In genomic region chr13:56144021-56144420, GRCm38 (mm10) we compare ENCODE assay signal across 17 mouse cellular contexts. TPM values are rescaled to one million over a fixed set of nuclear protein-coding genes. Genes with fewer than 3 reads are reported as not detected.
DNase-seq lines count a peak whose midpoint lies in the region; ATAC-seq and TF ChIP-seq lines count a peak whose summit lies in the region.
"Had no signal": no experiment of that assay in that cellular context is flagged by ENCODE, and none has a peak within 500 bp of the region (broad histone marks: within the 10 kb centered on the region; RNA-seq: fewer than 3 reads in every experiment).

No protein-coding gene starts in this region.

- DNase-seq in kidney, adult 18-20 months, result peak; percentile 13
- DNase-seq in kidney, adult 8-10 months, result peak; percentile 24 to 57
- peak; percentile 27 to 38 for DNase-seq in kidney, postnatal 4 days
- no peak for DNase-seq in limb, embryonic 10.5 days (ENCODE audit: low spot score)
- DNase-seq in right cerebral cortex, postnatal 25 days, result no peak
- no peak for DNase-seq in embryo, embryonic 11 days
- DNase-seq: adrenal gland, adult 2 months; cerebellum, adult 2 months; retina, postnatal 1 day had no signal

- WGBS in kidney, embryonic 14.5 days, result 66% methylated on average over 2 of the region's 2 CpGs
- 52% methylated on average over 2 of the region's 2 CpGs for WGBS in limb, embryonic 10.5 days

- H3K27ac ChIP-seq in kidney, embryonic 14.5 days (ENCODE audit: low read depth, low read length), result no peak overlapping the region
- H3K27ac ChIP-seq in limb, embryonic 10.5 days, result no peak overlapping the region
- H3K27ac ChIP-seq: embryonic facial prominence, embryonic 10.5 days; heart, embryonic 13.5 days; hindbrain, embryonic 13.5 days; liver, embryonic 12.5 days had no signal

- H3K4me3 ChIP-seq in kidney, embryonic 14.5 days (ENCODE audit: low read length), result no peak overlapping the region
- peak overlapping the region; percentile 45; the same call in 1 of the 2 replicates for H3K4me3 ChIP-seq in E14TG2a.4 (replicated peaks; ENCODE audit: low read length)
- H3K4me3 ChIP-seq in limb, embryonic 10.5 days, result no peak overlapping the region
- H3K4me3 ChIP-seq: embryonic facial prominence, embryonic 10.5 days; heart, embryonic 13.5 days; hindbrain, embryonic 13.5 days; liver, embryonic 12.5 days had no signal

- H3K4me2 ChIP-seq in kidney, embryonic 14.5 days (replicated peaks; ENCODE audit: low read depth, low read length), result no peak overlapping the region
- H3K4me2 ChIP-seq: heart, embryonic 13.5 days; hindbrain, embryonic 13.5 days; liver, embryonic 12.5 days; midbrain, embryonic 11.5 days had no signal

- H3K4me1 ChIP-seq in kidney, embryonic 14.5 days (ENCODE audit: control insufficient read depth, insufficient read depth, low read length), result peaks cover 10% of the 10 kb centered on the region
- H3K4me1 ChIP-seq in E14TG2a.4 (replicated peaks; ENCODE audit: low read depth, low read length), result peaks cover 82% of the 10 kb centered on the region
- peaks cover 46% of the 10 kb centered on the region for H3K4me1 ChIP-seq in limb, embryonic 10.5 days
- H3K4me1 ChIP-seq: hindbrain, embryonic 13.5 days had no signal

- ATAC-seq in kidney, embryonic 14.5 days (ENCODE audit: low FRiP score, low TSS enrichment), result no peak
- ATAC-seq: inflammation-experienced regulatory T-cells, adult 6 months; liver, embryonic 12.5 days had no signal

- H3K9me3 ChIP-seq in kidney, embryonic 14.5 days (ENCODE audit: control insufficient read depth, low read length), result no peaks in the 10 kb centered on the region
- H3K9me3 ChIP-seq in E14TG2a.4 (ENCODE audit: low read length), result no peaks in the 10 kb centered on the region
- no peaks in the 10 kb centered on the region for H3K9me3 ChIP-seq in limb, embryonic 10.5 days (replicated peaks)
- H3K9me3 ChIP-seq: embryonic facial prominence, embryonic 10.5 days; heart, embryonic 13.5 days; hindbrain, embryonic 13.5 days; liver, embryonic 12.5 days had no signal

- TF ChIP-seq CTCF in E14TG2a.4 (conservative IDR thresholded peaks at IDR 0.05; ENCODE audit: low read length), result no peak

- no peaks in the 10 kb centered on the region for H3K27me3 ChIP-seq in kidney, embryonic 14.5 days (ENCODE audit: control insufficient read depth, insufficient read depth, low read length)
- peaks cover 9% of the 10 kb centered on the region for H3K27me3 ChIP-seq in E14TG2a.4 (ENCODE audit: insufficient read depth, low read length)
- H3K27me3 ChIP-seq in limb, embryonic 10.5 days (ENCODE audit: low read depth, poor library complexity, severe bottlenecking), result no peaks in the 10 kb centered on the region
- H3K27me3 ChIP-seq: heart, embryonic 13.5 days; liver, embryonic 12.5 days had no signal

- no peaks in the 10 kb centered on the region for H3K36me3 ChIP-seq in kidney, embryonic 14.5 days (ENCODE audit: control insufficient read depth, insufficient read depth, low read length)
- no peaks in the 10 kb centered on the region for H3K36me3 ChIP-seq in E14TG2a.4 (ENCODE audit: insufficient read depth, low read length)
- no peaks in the 10 kb centered on the region for H3K36me3 ChIP-seq in limb, embryonic 10.5 days
- H3K36me3 ChIP-seq: embryonic facial prominence, embryonic 10.5 days; heart, embryonic 13.5 days; hindbrain, embryonic 13.5 days; liver, embryonic 12.5 days had no signal

- H3K9ac ChIP-seq in kidney, embryonic 14.5 days (ENCODE audit: low read depth, low read length), result no peak overlapping the region
- H3K9ac ChIP-seq: heart, embryonic 13.5 days; hindbrain, embryonic 13.5 days; liver, embryonic 12.5 days had no signal

RNA-seq across cellular contexts. Expression of gene H2afy, which starts 7.9 kb away (rescaled TPM):
- polyA plus RNA-seq in kidney, embryonic 14.5 days (2014; fragmentation: Nextera tagmentation; extraction: Ambion mirVana), result 440 and 481 TPM in 2 replicates
- polyA plus RNA-seq in limb, embryonic 10.5 days (2016; fragmentation: Nextera tagmentation; extraction: Ambion mirVana), result 642 and 645 TPM in 2 replicates

RNA-seq across cellular contexts. Expression of gene Tifab, which starts 34.7 kb away (rescaled TPM):
- polyA plus RNA-seq in kidney, embryonic 14.5 days (2014; fragmentation: Nextera tagmentation; extraction: Ambion mirVana), result 0.66 and 1.0 TPM in 2 replicates
- polyA plus RNA-seq in limb, embryonic 10.5 days (2016; fragmentation: Nextera tagmentation; extraction: Ambion mirVana), result 0.63 and 1.2 TPM in 2 replicates

Comparison
In these comparisons a context has a peak if more than half of its experiments do, and no peak if none do; other contexts are left out.
1. DNase-seq: peak in kidney, adult 18-20 months (single experiment), kidney, adult 8-10 months (2 of 2) and kidney, postnatal 4 days (2 of 2); none in limb, embryonic 10.5 days (single experiment), right cerebral cortex, postnatal 25 days (single experiment) and embryo, embryonic 11 days (single experiment).